Mouse (Mus musculus) embryo, embryonic 10 days (tissue): ENCODE data around the gene Vmn1r16.
"Not testable (repeated sequence)": the region's sequence is repeated elsewhere in the genome, so short reads cannot be mapped to it uniquely, and the experiment has no call there.

ENCODE experiments used
- DNase-seq: peaks from one replicate; pipeline ENCODE4 v3.0.0-alpha.2; 2015; ENCODE audit warnings: low spot score

Vmn1r16 gene

DNA sequence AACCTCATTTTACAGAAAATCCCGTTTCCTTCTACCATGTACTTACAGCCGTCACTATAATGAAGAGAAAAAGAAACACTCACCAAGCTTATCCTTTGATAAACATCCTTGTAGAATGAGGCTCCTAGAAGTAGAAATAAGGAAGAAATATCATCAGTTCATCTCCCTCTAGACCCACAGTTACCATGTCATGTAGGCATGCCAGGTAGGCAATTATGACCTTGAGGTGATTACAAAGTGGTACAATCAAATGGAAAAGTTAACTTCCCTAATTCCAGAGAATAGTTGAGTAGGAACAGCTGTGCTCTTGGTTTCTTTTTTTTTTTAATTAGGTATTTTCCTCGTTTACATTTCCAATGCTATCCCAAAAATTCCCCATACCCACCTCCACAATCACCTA lies at the start of gene Vmn1r16:
Gene Vmn1r16, minus strand, starts transcription at position 101 of the 400 bp plus-strand sequence.
- no peak for DNase-seq

DNA sequence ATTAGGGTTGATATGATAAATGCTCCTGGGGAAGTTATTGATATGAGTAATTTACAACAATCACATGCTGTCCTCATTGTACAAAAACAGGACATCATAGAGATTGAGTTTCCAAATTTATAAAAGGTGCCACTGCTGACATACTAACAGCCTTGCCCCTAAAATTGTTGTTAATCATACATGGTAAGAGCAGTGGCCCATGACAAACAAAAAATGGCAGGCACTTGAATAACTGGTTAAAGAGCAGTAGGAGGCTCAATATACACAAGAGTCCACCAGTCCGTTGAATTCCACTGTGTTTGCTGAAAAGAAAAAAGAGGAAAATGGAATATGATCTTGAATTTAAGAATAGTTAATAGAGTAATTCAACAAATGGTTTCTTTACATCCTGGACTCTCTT lies 38.2 kb upstream of the Vmn1r16 start:
- no peak for DNase-seq

DNA sequence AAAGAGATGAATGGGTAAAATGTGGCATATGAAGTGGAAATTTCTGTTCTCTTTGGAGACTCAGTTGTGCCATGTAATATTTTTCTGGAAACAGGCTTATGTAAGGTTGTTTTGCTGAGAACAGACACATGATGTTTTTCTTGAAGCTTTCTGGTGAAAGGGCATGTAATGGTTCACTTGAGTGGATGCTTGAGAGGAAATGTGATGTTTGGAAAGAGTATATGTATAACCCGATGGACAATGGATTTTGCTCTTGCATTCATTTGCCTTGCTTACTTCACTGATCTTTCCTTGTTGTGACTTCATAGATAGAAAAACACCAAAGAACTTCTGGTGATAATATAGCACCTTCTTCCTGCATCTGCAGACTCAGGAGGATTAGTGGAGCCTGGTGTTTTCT lies 36.6 kb upstream of the Vmn1r16 start:
- not testable (repeated sequence) for DNase-seq

DNA sequence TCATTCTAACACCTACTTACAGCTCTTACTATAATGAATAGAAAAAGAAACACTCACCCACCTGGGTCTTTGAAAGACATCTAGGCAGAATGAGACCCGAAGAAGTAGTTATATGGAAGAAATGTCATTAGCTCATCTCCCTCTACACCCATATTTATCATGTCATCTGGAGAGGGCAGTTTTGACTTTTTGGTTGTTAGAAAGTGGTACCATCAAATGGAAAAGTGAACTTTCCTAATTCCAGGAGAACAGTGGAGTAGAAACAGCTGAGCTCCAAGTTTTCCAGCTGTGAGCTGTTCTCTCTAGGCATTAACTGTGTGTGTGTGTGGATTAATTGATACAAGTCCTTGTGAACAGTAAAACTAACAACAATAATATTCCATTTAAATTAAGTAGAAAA lies 34.3 kb upstream of the Vmn1r16 start, which contains the start of gene Vmn1r17:
Gene Vmn1r17, minus strand, starts transcription at position 101 of the 400 bp plus-strand sequence.
- no peak for DNase-seq

DNA sequence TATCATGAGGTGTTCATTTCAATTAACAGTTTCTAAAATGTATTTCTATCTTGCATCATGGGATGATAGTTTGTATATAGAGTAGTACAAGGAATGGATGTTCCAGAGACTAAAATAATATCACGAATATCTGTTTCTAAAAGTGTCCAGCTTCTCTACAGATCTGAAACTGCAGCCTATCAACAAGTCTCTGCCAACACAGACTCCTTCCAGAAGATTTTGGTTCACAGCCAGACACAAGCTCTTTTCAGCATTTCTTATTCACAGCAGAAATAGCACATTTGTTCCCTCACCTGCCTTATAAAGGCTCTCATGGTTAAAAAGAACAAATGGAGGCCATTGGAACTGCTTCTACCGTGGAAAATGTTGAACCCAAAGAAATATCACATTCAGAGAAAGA lies 27.6 kb upstream of the Vmn1r16 start:
- DNase-seq, result no peak

DNA sequence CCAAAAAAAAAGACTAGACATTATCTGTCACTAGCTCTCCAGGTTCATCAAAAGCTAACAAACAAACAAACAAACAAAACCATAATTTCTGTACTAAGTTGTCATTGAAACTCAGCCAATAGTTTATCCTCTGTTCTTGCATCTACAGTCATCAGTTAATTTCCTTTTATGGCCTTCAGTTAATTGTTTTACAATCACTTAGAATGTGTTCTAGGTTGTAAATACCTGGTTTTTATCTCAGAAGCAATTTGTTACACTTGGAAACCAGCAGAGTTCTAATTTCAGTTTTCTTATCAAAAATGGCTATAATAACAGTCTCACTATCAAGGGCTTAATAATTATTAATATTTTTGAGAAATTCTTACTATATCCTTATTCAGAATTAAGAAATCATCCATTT lies 3.1 kb downstream of the Vmn1r16 start:
- DNase-seq, result no peak

DNA sequence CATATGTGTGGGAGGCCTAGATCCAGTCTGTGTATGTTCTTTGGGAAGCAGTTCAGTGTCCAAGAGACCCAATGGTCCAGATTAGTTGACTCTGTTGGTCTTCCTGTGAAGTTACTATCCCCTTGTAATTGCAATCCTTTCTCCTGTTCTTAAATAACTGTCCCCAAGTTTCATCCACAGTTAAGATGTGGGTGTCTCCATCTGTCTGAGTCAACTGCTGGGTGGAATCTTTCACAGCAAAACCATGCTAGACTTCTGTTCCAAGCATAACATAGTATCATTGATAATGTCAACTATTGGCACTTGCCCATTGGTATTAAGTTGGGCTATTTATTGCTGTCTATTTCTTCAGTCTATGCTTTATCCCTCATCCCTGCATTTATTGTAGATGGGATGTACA lies 50.3 kb downstream of the Vmn1r16 start:
- no peak for DNase-seq

DNA sequence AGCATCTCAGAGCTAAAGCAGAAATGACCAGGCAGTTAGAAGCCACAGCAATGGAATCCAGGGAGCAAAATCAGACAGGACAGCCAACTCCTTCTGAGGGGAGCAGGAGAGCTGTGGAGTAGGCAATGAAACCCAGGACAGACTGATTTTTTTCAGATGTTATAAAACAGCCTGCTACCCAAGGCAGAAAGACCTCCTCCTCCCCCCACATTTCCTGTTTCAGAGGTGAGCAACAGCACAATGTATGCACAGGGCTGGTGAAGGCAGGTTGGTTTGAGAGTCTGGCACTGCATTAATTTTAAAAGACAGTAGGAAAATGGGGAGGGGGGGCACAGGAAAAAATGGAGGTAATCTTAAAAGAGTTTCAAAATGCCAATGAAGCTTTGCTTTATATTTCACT lies 56.8 kb downstream of the Vmn1r16 start:
- DNase-seq, result no peak

DNA sequence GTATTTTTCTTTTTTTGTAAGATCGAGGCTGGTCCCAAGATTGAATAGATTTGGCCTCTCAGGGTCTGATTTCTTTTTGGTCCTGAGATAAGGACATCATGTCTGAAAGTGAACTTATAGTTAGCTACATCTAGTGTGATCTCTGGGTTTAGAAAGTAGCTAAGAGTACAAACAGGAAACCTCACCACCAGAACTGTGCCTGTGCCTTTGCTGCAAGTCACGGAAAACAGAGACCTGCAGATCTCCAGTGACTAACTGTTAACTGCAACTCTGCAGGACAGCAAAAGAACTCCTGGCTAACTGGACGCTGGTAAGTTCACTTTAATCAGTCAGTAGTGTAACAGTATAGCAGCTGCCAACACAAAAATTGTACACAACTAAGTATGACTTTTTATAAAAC lies 57.4 kb downstream of the Vmn1r16 start:
- no peak for DNase-seq
